Mouse (Mus musculus): ENCODE results near the gene Kcnn1. TPM values are rescaled to one million over a fixed set of nuclear protein-coding genes. Genes with fewer than 3 reads are reported as not detected.

Gene Kcnn1
- polyA plus RNA-seq (2012; rRNA removed), result 0.65 and 1.1 TPM in 2 replicates

DNA sequence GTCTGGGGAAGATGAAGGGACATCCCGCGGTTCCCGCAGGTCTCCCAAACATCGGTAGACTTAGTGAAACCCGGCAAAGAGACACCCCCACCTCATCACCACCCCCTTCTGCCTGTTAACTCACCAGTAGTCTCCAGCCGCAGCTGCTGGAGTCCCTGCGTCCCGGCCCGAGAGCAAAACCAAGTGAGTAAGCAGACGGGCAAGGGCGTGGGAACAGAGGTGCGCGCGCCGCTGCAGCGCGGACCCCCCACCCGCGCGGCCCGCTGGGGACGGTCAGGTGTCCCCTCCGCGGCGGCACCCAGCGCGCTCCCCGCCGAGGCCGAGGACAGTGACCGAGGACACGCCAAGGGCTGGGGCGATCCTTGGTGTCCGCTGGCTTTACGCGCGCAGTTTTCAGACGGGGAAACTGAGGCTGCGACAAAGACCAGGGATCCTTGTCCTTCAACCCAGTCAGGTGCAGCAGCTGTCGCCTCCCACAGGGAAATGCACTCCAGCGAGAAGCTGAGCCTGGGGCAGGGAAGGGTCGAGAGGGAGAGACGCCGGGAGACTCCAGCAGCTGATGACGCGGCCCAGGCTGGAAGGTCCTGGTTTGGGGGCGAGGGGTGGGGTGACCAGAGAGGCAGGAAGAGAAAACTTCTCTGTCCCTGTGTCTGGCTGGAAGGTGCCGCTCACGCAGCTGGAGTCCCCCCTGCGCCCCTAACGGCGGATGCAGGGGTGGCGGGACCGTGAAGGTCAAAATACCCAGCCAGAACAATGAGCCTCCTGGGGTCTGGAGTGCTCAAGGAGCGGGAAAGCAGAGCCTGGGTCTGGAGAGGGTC is at the start of gene Kcnn1:
Gene Kcnn1, minus strand, starts transcription at position 435 of the 818 bp plus-strand sequence.
- H3K4me1 ChIP-seq (ENCODE audit: control insufficient read depth, insufficient read depth, insufficient read length), result peaks cover 29% of the 10 kb centered on the region
- DNase-seq (ENCODE audit: low read depth in 1 of 2, low spot score in 2 of 2), result no peak
- H3K36me3 ChIP-seq (ENCODE audit: control insufficient read depth, insufficient read depth, low read length), result no peaks in the 10 kb centered on the region
- 2% methylated on average over 51 of the region's 55 CpGs for WGBS
- peaks cover 17% of the 10 kb centered on the region for H3K27me3 ChIP-seq (ENCODE audit: control insufficient read depth, insufficient read depth, low read length)
- no peak for TF ChIP-seq POLR2A (IDR thresholded peaks at IDR 0.05; ENCODE audit: low read depth, low read length)
- no peak for TF ChIP-seq CTCF (IDR thresholded peaks at IDR 0.05; ENCODE audit: extremely low read depth, insufficient read depth, insufficient read length, insufficient replicate concordance)
- H3K27ac ChIP-seq (ENCODE audit: insufficient read depth, low read length), result no peak within 1 kb of the TSS
- H3K4me3 ChIP-seq (ENCODE audit: extremely low read depth, insufficient read depth, insufficient read length), result peak within 1 kb of the TSS; percentile 24; the same call in 1 of the 2 replicates

DNA sequence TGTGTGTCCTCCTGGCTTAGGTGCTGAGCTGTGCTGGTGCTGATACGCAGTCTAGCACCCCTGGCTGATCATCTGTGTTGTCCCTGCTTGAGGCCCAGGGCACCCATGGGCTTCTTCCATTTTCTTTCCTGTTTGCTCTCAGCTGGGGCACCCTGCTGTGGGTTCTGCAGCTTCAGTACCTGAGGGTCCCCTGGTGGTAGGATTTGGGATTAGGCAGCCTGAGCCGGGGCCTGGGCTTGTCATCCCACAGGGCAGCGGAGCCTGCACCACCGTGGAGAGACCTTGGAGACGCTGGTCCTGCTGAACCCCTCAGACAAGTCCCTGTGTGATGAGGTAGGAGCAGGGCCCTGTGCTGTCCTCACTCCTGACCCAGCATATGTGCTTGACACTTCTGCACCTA is 48.5 kb upstream of the Kcnn1 start:
- Histone ChIP-seq H3K36me3 (ENCODE audit: control insufficient read depth, insufficient read depth, low read length) (peaks cover 38% of the 10 kb centered on the region), H3K27me3 (ENCODE audit: control insufficient read depth, insufficient read depth, low read length) (no peaks in the 10 kb centered on the region), H3K4me1 (ENCODE audit: control insufficient read depth, insufficient read depth, insufficient read length) (peaks cover 4% of the 10 kb centered on the region; the same call in 1 of the 2 replicates), H3K4me3 (ENCODE audit: extremely low read depth, insufficient read depth, insufficient read length) (no peak overlapping the region), H3K27ac (ENCODE audit: insufficient read depth, low read length) (no peak overlapping the region)
- no peak for DNase-seq (ENCODE audit: low read depth in 1 of 2, low spot score in 2 of 2)
- 93% methylated on average over 5 of the region's 5 CpGs for WGBS
- TF ChIP-seq CTCF (IDR thresholded peaks at IDR 0.05; ENCODE audit: extremely low read depth, insufficient read depth, insufficient read length, insufficient replicate concordance) (no peak), POLR2A (IDR thresholded peaks at IDR 0.05; ENCODE audit: low read depth, low read length) (no peak)

DNA sequence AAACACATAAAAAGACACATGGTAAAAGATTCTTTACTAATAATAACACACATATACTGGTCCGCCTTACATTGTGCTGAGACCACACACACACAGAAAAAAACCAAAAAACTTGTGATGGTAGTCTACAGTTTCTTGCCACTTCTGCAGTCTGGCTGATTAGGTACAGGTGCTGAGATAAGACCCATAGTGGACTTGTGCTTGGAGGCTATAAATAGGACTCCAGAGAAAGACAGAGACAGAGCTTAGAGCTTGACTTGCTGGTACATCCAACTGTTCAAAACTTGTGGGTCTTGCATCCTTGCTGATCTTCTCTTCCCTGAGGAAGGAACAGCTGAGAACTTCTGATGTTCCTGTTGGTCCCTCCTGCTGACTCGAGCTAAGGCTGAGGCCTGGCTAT is 44.5 kb upstream of the Kcnn1 start:
- TF ChIP-seq POLR2A (IDR thresholded peaks at IDR 0.05; ENCODE audit: low read depth, low read length), result no peak
- Histone ChIP-seq H3K36me3 (ENCODE audit: control insufficient read depth, insufficient read depth, low read length) (peaks cover 3% of the 10 kb centered on the region; the same call in 1 of the 2 replicates), H3K4me3 (ENCODE audit: extremely low read depth, insufficient read depth, insufficient read length) (no peak overlapping the region), H3K27ac (ENCODE audit: insufficient read depth, low read length) (no peak overlapping the region), H3K27me3 (ENCODE audit: control insufficient read depth, insufficient read depth, low read length) (no peaks in the 10 kb centered on the region), H3K4me1 (ENCODE audit: control insufficient read depth, insufficient read depth, insufficient read length) (peaks cover 12% of the 10 kb centered on the region; the same call in 1 of the 2 replicates)
- 78% methylated on average over 2 of the region's 2 CpGs for WGBS
- no peak for DNase-seq (ENCODE audit: low read depth in 1 of 2, low spot score in 2 of 2)

DNA sequence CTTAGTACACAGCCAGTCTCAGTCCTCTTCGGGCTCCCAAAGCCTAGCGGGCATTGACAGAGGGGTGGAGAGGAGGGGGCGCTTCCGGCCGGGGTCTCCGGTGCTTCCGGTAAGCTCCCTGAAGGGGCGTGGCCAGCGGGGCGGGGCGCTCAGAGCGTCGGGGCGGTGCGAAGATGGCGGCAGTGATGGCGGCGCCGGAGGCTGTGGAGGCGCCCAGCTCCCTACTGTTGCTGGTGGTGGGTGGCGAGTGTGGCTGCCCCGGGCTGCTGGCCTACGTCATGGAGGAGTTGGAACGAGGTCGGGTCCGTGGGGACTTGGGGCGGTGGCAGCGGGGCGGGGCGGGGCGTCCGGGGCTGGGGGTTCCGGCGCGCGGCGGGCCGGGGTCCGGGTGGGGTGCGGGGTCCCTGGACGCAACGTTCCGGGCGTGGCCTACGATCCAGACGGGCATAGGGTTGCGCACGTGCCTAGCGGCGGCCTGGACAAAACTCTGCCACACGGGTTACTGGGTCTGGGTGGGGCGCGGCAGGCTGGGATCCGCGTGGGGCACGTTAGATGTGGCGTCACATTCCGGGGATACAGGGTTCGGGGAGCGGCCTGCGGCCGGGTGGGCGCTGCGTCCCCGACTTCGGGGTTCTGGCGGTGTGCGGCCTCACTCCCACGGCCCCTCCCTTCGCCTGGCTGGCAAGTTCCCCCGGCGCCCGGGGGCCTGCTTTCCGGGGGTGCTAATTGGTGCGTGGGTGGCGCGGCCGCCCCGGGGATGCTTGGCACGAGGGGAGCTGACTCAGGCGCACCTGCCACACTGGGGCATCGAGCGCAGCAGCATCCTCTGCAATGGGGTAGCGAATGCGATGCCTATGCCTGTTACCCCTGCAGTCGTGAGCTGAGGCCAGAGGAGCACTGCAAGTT is 43.0 kb upstream of the Kcnn1 start, which contains the start of gene Map1s:
Gene Map1s, plus strand, starts transcription at position 102 of the 906 bp plus-strand sequence.
- Histone ChIP-seq H3K27ac (ENCODE audit: insufficient read depth, low read length) (peak within 1 kb of the TSS; percentile 86), H3K27me3 (ENCODE audit: control insufficient read depth, insufficient read depth, low read length) (no peaks in the 10 kb centered on the region), H3K4me3 (ENCODE audit: extremely low read depth, insufficient read depth, insufficient read length) (peak within 1 kb of the TSS; percentile 86), H3K4me1 (ENCODE audit: control insufficient read depth, insufficient read depth, insufficient read length) (peaks cover 12% of the 10 kb centered on the region; the same call in 1 of the 2 replicates), H3K36me3 (ENCODE audit: control insufficient read depth, insufficient read depth, low read length) (no peaks in the 10 kb centered on the region)
- TF ChIP-seq CTCF (IDR thresholded peaks at IDR 0.05; ENCODE audit: extremely low read depth, insufficient read depth, insufficient read length, insufficient replicate concordance), result no peak
- TF ChIP-seq POLR2A (IDR thresholded peaks at IDR 0.05; ENCODE audit: low read depth, low read length), result peak; percentile 50; the same call in 1 of the 2 replicates
- peak; percentile 38 to 63 for DNase-seq (ENCODE audit: low read depth in 1 of 2, low spot score in 2 of 2)
- under 1% methylated on average over 78 of the region's 86 CpGs for WGBS

- H3K4me1 ChIP-seq (ENCODE audit: control insufficient read depth, insufficient read depth, insufficient read length), result peaks cover 12% of the 10 kb centered on the region; the same call in 1 of the 2 replicates
These were observed 42.4 kb upstream of the Kcnn1 start for GRCm38 (mm10) chr8:70905463-70905830.

DNA sequence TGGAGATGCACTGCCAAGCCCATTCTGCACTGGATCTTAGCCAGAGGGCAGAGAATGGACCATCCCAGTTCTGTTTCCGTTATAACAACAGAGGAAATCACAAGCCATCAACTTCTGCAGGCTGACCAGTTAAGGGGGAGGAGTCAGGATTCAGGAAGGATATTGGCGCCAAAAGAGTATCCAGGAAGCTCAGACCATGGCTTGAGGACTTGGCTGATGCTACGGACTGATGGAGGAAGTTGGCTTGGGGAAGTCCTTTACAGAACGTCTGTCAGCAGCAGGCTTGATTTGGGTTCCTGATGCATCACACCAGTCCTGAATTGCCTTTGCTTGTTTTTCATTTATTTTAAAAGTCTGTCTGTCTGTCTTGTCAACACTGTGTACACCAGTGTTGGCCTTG is 41.5 kb upstream of the Kcnn1 start:
- H3K27ac ChIP-seq (ENCODE audit: insufficient read depth, low read length), result no peak overlapping the region
- no peaks in the 10 kb centered on the region for H3K36me3 ChIP-seq (ENCODE audit: control insufficient read depth, insufficient read depth, low read length)
- no peaks in the 10 kb centered on the region for H3K27me3 ChIP-seq (ENCODE audit: control insufficient read depth, insufficient read depth, low read length)
- no peak overlapping the region for H3K4me3 ChIP-seq (ENCODE audit: extremely low read depth, insufficient read depth, insufficient read length)
- DNase-seq (ENCODE audit: low read depth in 1 of 2, low spot score in 2 of 2), result no peak
- peaks cover 12% of the 10 kb centered on the region; the same call in 1 of the 2 replicates for H3K4me1 ChIP-seq (ENCODE audit: control insufficient read depth, insufficient read depth, insufficient read length)
- TF ChIP-seq POLR2A (IDR thresholded peaks at IDR 0.05; ENCODE audit: low read depth, low read length), result no peak
- no peak for TF ChIP-seq CTCF (IDR thresholded peaks at IDR 0.05; ENCODE audit: extremely low read depth, insufficient read depth, insufficient read length, insufficient replicate concordance)
- WGBS, result 19% methylated on average over 4 of the region's 4 CpGs

More at GRCm38 (mm10) chr8:70905463-70905830, 42.4 kb upstream of the Kcnn1 start:
- Histone ChIP-seq H3K27ac (ENCODE audit: insufficient read depth, low read length) (peak overlapping the region; percentile 86; the same call in 1 of the 2 replicates), H3K36me3 (ENCODE audit: control insufficient read depth, insufficient read depth, low read length) (no peaks in the 10 kb centered on the region), H3K27me3 (ENCODE audit: control insufficient read depth, insufficient read depth, low read length) (no peaks in the 10 kb centered on the region), H3K4me3 (ENCODE audit: extremely low read depth, insufficient read depth, insufficient read length) (peak overlapping the region; percentile 86)
- WGBS, result 4% methylated on average over 8 of the region's 8 CpGs
- TF ChIP-seq POLR2A (IDR thresholded peaks at IDR 0.05; ENCODE audit: low read depth, low read length) (no peak), CTCF (IDR thresholded peaks at IDR 0.05; ENCODE audit: extremely low read depth, insufficient read depth, insufficient read length, insufficient replicate concordance) (no peak)
- no peak for DNase-seq (ENCODE audit: low read depth in 1 of 2, low spot score in 2 of 2)
